Mouse (Mus musculus) regulatory T cell (primary cell): ENCODE measurements at regions not wholly inside any gene's neighbourhood (a gene's known extent, or its start where the extent isn't known, plus 50 kb on each side); places are given as distances from the start of the nearest gene placed in this dataset.
"Not testable (repeated sequence)": the region's sequence is repeated elsewhere in the genome, so short reads cannot be mapped to it uniquely, and the experiment has no call there.

Source experiments
- in situ Hi-C: fragments of 300-600 bp; cut with MboI, MseI; formaldehyde crosslinking; loops from one replicate; pipeline ENCODE4 v1.15.1; 2025; ENCODE audit warnings: high pct_unique_total_duplicates

DNA sequence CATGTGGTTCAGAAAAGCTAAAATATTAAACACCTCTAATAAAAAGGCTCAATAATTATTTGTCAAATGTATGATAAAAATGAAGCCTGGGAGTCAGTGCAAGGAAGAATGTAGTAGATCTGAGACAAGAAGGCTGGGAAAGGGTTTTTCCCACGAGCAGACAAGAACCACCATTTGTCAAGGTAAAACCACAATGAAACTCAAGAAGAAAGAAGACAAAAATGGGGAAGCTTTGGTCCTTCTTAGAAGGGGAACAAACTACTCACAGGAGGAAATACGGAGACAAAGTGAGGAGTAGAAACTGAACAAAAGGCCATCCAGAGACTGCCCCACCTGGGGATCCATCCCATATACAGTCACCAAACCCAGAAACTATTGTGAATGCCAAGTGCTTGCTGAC is 420.0 kb downstream of the Hs3st1 start:
- in situ Hi-C loops, result no loop called here

DNA sequence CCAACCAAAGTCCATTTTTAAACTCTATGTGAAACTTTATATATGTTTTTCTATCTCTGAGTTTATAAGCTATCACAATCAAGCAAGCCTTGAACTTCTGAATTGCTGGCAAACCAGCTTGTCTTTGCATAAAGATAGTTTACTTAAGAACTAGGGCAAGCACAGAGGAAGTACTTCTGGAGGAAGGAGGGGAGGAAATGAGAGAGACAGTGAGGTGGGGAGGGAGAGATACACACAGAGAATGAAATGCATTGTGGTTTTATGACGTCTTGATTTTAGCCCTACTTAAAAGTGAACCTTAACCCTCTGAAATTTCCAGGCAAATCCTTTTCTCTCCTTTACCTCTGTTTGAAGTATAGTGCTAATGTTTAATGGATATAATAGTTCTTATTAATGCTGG is 421.0 kb downstream of the Hs3st1 start:
- in situ Hi-C loops, result no loop called here

GRCm38 (mm10) chr5:39325399-39325798 is 429.9 kb downstream of the Hs3st1 start:
- in situ Hi-C loops, result no loop called here

- in situ Hi-C loops, result no loop called here
Observed at GRCm38 (mm10) chr5:39316478-39316877, 438.8 kb downstream of the Hs3st1 start.

- in situ Hi-C loops, result no loop called here
Observed at GRCm38 (mm10) chr5:39311211-39311610, 434.6 kb upstream of the Clnk start.

DNA sequence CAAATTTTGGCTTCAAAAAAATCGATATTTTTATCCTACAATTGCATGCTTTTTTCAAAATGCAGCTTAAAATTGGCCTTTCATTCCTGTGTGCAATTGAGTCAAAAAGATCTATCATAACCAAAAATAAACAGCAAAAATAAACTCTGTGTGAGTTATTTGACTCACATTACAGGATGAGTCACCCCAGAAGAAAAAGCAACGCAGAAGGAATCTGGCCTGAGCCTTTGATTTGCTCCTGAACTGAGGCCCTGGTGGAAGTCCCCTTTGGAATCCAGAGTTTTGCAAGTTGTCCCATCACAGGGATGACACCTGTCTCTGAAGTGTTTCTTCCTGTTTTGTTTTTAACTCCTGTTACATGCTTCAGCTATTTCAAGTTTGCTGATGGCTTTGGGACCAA is 429.2 kb upstream of the Clnk start:
- in situ Hi-C loops, result no loop called here

DNA sequence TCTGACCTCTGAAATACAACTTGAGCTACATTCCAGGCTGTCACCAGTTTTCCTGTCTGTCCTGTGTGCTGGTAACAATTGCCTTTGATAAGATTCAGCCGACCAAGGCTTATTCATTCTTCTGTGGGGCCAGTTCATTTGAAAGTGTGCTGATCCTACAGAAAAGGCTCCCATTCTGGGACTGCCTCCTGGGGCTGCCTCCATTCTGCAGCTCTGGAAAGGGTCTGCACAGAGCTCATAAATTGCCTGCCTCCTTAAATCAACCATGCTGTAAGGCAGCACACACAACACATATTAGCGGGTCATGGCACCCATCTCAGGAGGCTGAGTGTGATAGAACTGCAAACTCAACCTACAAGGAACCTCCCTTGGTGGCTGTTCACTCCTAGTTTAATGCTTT is 416.2 kb upstream of the Clnk start:
- in situ Hi-C loops, result no loop called here

DNA sequence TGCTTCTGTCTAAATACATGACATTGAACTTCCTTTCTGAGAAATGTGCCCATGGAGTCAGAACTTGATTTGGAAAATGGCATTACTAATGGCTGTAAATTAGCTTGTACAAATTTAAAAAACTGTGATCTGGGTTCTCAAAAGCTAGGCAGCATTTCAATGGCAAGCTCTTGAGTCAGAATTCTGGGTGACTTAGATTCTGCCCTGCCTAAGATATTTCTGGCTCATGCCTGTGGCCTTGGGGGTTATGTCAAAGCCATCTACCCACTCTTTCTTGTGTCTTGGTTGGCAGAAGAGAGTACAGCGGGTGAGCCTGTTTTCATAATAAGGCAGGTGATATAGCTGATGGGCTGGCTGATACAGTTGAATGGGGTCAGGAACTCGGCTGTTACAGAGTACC is 404.4 kb upstream of the Clnk start:
- in situ Hi-C loops, result no loop called here

- in situ Hi-C loops, result no loop called here
Observed at GRCm38 (mm10) chr5:39273710-39274385, 397.2 kb upstream of the Clnk start.

DNA sequence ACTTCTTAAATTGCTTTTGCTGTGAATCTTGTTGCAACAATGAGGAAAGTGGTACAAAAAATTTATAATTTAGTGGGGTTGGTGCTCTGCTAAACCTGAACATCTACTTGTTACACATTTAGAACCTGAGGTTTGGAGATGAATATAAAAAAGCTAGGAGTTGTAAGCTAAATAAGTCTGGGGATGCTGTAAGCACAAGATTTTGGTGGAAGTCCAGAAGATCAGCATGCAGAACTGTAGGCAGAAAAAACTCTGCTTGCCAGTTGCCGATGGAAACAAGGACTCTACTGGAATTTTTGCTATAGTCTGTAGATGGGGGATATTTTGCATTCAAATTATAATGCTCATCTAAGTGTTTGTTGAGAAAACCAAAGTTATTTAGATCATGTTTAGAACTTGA is 390.5 kb upstream of the Clnk start:
- in situ Hi-C loops, result no loop called here

GRCm38 (mm10) chr5:39260721-39261190 is 384.1 kb upstream of the Clnk start:
- in situ Hi-C loops, result no loop called here

DNA sequence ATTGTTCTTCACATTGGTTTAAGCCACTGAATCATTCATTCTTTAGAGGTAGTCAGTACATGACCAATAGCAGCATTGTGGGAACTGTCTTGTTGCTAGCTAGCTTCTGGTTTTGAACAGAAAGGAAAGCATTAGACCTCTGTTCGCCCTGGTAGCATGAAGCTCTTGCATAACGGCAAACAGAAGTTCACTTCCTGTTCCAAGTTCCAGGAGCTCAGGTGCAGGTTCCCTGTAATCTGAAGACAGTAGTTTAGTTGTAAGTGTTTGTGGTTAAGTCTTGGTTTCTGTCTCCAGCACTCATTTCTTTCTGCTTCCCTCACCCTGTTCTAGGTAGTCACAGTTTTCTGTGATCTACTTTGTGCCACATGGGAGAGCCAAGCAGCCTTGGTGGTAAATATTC is 381.1 kb upstream of the Clnk start:
- in situ Hi-C loops, result no loop called here

GRCm38 (mm10) chr5:39252206-39252605 is 375.6 kb upstream of the Clnk start:
- in situ Hi-C loops, result loop anchor here (5.0 kb wide), 1 partner anchor 50 kb away; no protein-coding TSS in a partner anchor

DNA sequence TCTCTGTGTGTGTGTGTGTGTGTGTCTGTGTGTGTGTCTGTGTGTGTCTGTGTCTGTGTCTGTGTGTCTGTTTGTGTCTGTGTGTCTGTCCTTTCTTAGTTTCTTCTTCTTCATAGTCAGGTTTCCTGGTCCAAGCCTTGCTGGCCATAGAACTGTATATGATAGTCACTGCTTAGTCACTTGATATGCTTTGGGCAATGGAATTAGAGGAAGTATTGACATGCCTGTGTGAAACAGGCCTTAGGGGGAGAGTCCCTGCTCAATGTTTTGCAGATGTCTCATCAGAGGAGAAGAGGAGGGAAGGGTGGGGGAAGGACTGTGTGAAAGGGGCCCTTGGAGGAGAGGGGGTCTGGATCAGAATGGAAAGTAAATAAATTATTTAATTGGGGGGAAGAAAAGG is 374.4 kb upstream of the Clnk start:
- in situ Hi-C loops, result loop anchor here (5.0 kb wide), 1 partner anchor 49 kb away; no protein-coding TSS in a partner anchor

DNA sequence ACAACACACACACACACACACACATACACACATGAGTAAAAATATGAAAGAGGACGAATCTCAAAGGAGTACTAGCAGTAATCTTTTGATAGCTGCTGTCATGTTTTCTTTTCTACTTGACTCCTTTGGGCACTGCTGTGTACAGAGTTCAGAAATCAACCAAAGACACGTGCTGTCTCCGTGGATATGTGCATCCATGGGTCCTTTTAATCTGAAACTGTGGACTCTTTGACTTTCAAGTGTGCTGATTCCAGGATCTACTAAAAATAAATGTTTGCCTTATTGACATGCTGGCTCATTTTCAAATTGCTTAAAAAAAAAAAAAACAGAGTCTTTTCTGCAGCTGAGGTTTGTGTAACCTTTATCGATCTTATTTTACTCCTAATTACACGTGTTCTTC is 343.1 kb upstream of the Clnk start:
- in situ Hi-C loops, result no loop called here

DNA sequence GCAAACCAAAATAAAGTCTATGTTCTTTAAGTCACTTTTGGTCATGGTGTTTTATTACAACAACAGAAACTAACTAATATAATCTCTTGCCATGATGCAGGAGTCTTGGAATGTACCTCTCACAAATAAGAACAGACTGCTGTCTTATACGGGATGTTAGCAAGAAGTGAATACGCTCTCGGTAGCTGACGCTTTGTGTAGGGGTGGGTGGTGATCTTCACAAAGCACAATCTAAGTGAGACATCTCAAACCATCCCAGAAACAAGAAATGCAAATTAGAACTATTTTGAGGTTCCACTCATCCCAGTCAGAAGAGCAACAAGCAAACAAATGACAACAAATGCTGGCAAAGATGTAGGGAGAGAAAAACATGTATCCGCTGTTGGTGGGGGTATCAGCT is 339.7 kb upstream of the Clnk start:
- in situ Hi-C loops, result no loop called here

GRCm38 (mm10) chr5:39215016-39215415 is 338.4 kb upstream of the Clnk start:
- in situ Hi-C loops, result no loop called here

DNA sequence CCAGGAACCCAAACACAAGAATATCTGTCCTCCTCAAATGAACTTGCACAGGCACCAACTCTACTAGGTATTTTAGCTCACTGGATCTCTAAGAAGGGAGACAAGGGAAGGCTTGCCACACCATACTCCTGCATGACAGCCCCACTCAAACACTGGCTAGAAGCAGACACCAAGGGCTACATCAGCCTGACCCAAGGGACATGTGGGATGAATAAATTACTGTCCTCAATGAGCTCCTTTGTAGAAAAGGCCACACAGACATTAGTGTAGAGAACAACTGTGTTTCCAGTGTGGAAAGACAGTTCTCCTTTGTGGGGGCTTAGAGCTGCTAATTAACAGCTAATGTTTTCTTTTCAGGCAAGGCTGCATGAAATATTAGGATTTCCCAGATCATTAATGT is 335.9 kb upstream of the Clnk start:
- in situ Hi-C loops, result no loop called here

- in situ Hi-C loops, result no loop called here
Observed at GRCm38 (mm10) chr5:39198856-39199255, 322.2 kb upstream of the Clnk start.

DNA sequence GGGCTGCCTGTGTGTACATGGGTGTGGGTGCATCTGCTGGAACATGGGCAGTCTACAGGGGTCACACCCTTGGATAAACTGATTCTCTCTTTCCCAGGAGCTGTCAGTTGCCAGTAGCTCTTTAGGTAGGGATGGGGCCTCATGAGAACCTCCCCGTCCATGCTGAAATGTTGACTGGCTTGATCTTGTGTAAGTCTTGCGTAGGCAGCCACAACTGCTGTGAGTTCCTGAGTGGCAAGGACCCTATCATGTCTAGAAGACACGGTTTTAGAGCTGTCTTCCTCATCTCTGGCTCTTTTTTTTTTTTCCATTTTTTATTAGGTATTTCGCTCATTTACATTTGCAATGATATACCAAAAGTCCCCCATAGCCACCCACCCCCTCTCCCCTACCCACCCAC is 314.5 kb upstream of the Clnk start:
- in situ Hi-C loops, result not testable (repeated sequence)

DNA sequence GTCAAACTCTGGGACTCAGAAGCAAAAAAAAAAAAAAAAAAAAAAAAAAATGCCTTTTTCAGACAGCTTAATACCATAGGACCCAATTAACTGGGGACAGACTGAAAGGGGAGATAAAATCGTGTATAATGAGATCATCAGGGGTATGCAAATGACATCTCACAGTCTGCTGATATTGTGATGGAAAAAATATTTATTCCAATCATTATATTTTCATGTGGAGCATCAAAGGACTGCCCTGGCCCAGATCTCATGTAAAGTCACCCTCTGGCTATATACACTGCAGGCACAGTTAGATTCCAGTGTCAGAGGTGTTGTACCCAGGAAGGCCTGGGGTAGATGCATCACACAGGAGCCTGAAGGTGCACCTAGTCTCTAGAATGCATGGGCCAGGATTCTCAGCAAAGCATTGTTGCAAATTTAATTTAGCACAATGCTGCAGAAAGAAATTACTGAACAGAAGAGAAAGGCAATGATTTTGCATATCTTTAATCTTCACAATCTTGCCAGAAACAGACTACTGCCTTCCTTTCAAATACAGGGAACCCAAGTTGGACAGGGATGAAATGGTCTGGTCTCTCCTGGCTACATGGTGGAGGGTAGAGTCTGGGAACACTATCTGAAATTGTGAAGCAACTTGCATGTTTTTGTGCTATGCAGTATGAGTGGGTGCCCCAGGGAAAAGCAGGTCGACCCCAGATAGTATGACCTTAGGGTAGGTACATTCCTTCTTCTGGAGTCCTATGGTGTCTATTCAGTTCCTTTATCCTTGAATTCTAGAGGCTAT is 305.2 kb upstream of the Clnk start:
- in situ Hi-C loops, result no loop called here

DNA sequence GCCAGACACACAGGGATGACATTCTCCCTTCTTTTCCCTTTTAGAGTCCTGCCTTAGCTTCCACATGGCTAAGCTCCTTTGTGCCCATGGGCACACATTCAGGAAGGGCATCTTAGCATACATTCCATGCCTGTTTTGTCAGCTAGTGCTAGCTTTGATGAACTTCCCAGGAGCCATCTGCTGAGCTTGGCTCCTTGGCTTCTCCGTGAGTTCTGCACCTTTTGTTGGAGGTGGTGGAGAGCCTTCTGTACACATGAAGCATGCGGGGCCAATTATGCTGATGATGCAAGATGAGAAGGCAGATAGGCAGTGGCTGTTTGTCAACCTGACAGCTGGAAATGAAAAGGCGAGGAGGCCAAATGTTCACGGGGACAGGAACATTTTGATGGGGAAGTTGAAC is 304.4 kb upstream of the Clnk start:
- in situ Hi-C loops, result no loop called here

DNA sequence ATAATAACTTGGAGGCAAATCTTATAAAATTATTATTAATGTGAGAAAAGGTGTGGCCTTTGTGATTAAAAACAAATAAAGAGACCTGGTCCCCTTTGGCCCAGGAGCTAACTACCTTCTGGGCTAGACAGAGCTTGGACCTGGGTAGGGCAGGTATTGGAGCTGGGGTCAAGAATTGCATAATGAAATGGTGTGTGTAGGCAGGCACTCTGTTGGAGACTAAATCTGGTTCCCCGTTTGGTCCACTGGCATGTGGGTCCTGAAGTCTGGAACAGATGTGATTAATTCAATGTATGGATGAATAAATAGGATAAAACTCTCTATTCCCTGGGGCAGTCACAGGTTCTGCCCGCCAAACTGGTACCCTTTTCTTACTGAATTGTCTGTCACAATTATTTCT is 301.3 kb upstream of the Clnk start:
- in situ Hi-C loops, result no loop called here
